Mouse (Mus musculus): Measurements from ENCODE around the gene Vwa8. TPM values are rescaled to one million over a fixed set of nuclear protein-coding genes. Genes with fewer than 3 reads are reported as not detected.

Gene Vwa8
- polyA plus RNA-seq, 1 experiment from 2014 or later, result 11.7 TPM

- TF ChIP-seq CTCF (IDR thresholded peaks at IDR 0.05; ENCODE audit: low read depth), result no peak
- no peak overlapping the region for H3K4me3 ChIP-seq (ENCODE audit: low read depth, low read length)
- no peaks in the 10 kb centered on the region for H3K36me3 ChIP-seq (ENCODE audit: control insufficient read depth, insufficient read depth, low read length)
- H3K4me2 ChIP-seq (replicated peaks; ENCODE audit: low read depth), result no peak overlapping the region
- no peaks in the 10 kb centered on the region for H3K4me1 ChIP-seq (replicated peaks; ENCODE audit: control insufficient read depth, insufficient read depth)
- no peak overlapping the region for H3K9ac ChIP-seq (ENCODE audit: low read length)
- DNase-seq (ENCODE audit: low spot score) (no peak), ATAC-seq (ENCODE audit: low FRiP score, low TSS enrichment) (no peak)
- no peaks in the 10 kb centered on the region for H3K27me3 ChIP-seq (ENCODE audit: control insufficient read depth, insufficient read depth, low read length)
- 93% methylated on average over 15 of the region's 15 CpGs for WGBS
- no peaks in the 10 kb centered on the region for H3K9me3 ChIP-seq (ENCODE audit: control insufficient read depth, low read length)
- no peak overlapping the region for H3K27ac ChIP-seq (replicated peaks)
These were observed 349.2 kb downstream of the Vwa8 start for GRCm38 (mm10) chr14:79198066-79198465.

GRCm38 (mm10) chr14:79200133-79200891 lies 351.5 kb downstream of the Vwa8 start:
- Histone ChIP-seq H3K27me3 (ENCODE audit: control insufficient read depth, insufficient read depth, low read length) (no peaks in the 10 kb centered on the region), H3K4me2 (replicated peaks; ENCODE audit: low read depth) (no peak overlapping the region), H3K27ac (replicated peaks) (no peak overlapping the region), H3K9ac (ENCODE audit: low read length) (no peak overlapping the region), H3K4me3 (ENCODE audit: low read depth, low read length) (no peak overlapping the region), H3K9me3 (ENCODE audit: control insufficient read depth, low read length) (no peaks in the 10 kb centered on the region), H3K36me3 (ENCODE audit: control insufficient read depth, insufficient read depth, low read length) (no peaks in the 10 kb centered on the region), H3K4me1 (replicated peaks; ENCODE audit: control insufficient read depth, insufficient read depth) (no peaks in the 10 kb centered on the region)
- TF ChIP-seq EP300 (optimal IDR thresholded peaks at IDR 0.05), result no peak
- TF ChIP-seq CTCF (IDR thresholded peaks at IDR 0.05; ENCODE audit: low read depth), result no peak
- 57% methylated on average over 9 of the region's 9 CpGs for WGBS
- no peak for DNase-seq (ENCODE audit: low spot score)
- ATAC-seq (ENCODE audit: low FRiP score, low TSS enrichment), result no peak

- TF ChIP-seq EP300 (optimal IDR thresholded peaks at IDR 0.05) (no peak), CTCF (IDR thresholded peaks at IDR 0.05; ENCODE audit: low read depth) (no peak)
- no peak overlapping the region for H3K4me2 ChIP-seq (replicated peaks; ENCODE audit: low read depth)
- H3K27ac ChIP-seq (replicated peaks), result no peak overlapping the region
- no peaks in the 10 kb centered on the region for H3K27me3 ChIP-seq (ENCODE audit: control insufficient read depth, insufficient read depth, low read length)
- H3K36me3 ChIP-seq (ENCODE audit: control insufficient read depth, insufficient read depth, low read length), result no peaks in the 10 kb centered on the region
- no peak overlapping the region for H3K4me3 ChIP-seq (ENCODE audit: low read depth, low read length)
- DNase-seq (ENCODE audit: low spot score) (no peak), ATAC-seq (ENCODE audit: low FRiP score, low TSS enrichment) (no peak)
- no peaks in the 10 kb centered on the region for H3K4me1 ChIP-seq (replicated peaks; ENCODE audit: control insufficient read depth, insufficient read depth)
- WGBS, result 92% methylated on average over 9 of the region's 9 CpGs
- no peak overlapping the region for H3K9ac ChIP-seq (ENCODE audit: low read length)
- no peaks in the 10 kb centered on the region for H3K9me3 ChIP-seq (ENCODE audit: control insufficient read depth, low read length)
These were observed 352.0 kb downstream of the Vwa8 start for GRCm38 (mm10) chr14:79200892-79201285.

- TF ChIP-seq CTCF (IDR thresholded peaks at IDR 0.05; ENCODE audit: low read depth) (no peak), EP300 (optimal IDR thresholded peaks at IDR 0.05) (no peak)
- H3K4me1 ChIP-seq (replicated peaks; ENCODE audit: control insufficient read depth, insufficient read depth), result no peaks in the 10 kb centered on the region
These were observed 354.0 kb downstream of the Vwa8 start for GRCm38 (mm10) chr14:79202722-79203362.

GRCm38 (mm10) chr14:79203496-79204158 lies 354.8 kb downstream of the Vwa8 start:
- H3K27ac ChIP-seq (replicated peaks), result no peak overlapping the region
- DNase-seq (ENCODE audit: low spot score), result no peak
- H3K4me2 ChIP-seq (replicated peaks; ENCODE audit: low read depth), result no peak overlapping the region
- WGBS, result 34% methylated on average over 12 of the region's 12 CpGs
- no peak overlapping the region for H3K4me3 ChIP-seq (ENCODE audit: low read depth, low read length)
- 0 out of 2 replicates have a peak, but pooled peaks have one; percentile 36 for ATAC-seq (ENCODE audit: low FRiP score, low TSS enrichment)
- H3K9ac ChIP-seq (ENCODE audit: low read length), result no peak overlapping the region
- no peaks in the 10 kb centered on the region for H3K9me3 ChIP-seq (ENCODE audit: control insufficient read depth, low read length)
- TF ChIP-seq CTCF (IDR thresholded peaks at IDR 0.05; ENCODE audit: low read depth) (no peak), EP300 (optimal IDR thresholded peaks at IDR 0.05) (no peak)
- no peaks in the 10 kb centered on the region for H3K27me3 ChIP-seq (ENCODE audit: control insufficient read depth, insufficient read depth, low read length)
- H3K36me3 ChIP-seq (ENCODE audit: control insufficient read depth, insufficient read depth, low read length), result no peaks in the 10 kb centered on the region
- H3K4me1 ChIP-seq (replicated peaks; ENCODE audit: control insufficient read depth, insufficient read depth), result no peaks in the 10 kb centered on the region

More at GRCm38 (mm10) chr14:79202722-79203362, 354.0 kb downstream of the Vwa8 start:
- no peak for ATAC-seq (ENCODE audit: low FRiP score, low TSS enrichment)
- 66% methylated on average over 4 of the region's 4 CpGs for WGBS
- Histone ChIP-seq H3K4me3 (ENCODE audit: low read depth, low read length) (no peak overlapping the region), H3K27me3 (ENCODE audit: control insufficient read depth, insufficient read depth, low read length) (no peaks in the 10 kb centered on the region), H3K36me3 (ENCODE audit: control insufficient read depth, insufficient read depth, low read length) (no peaks in the 10 kb centered on the region), H3K4me2 (replicated peaks; ENCODE audit: low read depth) (no peak overlapping the region), H3K9ac (ENCODE audit: low read length) (no peak overlapping the region), H3K27ac (replicated peaks) (0 out of 2 replicates have a peak overlapping the region, but pooled peaks have one; percentile 40), H3K9me3 (ENCODE audit: control insufficient read depth, low read length) (no peaks in the 10 kb centered on the region)
- DNase-seq (ENCODE audit: low spot score), result no peak

Measured in stomach, postnatal 0 days (tissue).